Mouse (Mus musculus) stomach, postnatal 0 days (tissue): ENCODE measurements around the gene Mpnd.

Experiments
- CTCF ChIP-seq: IDR thresholded peaks from 2 replicates; pipeline ENCODE4 v1.5.1; 2016; ENCODE audit warnings: antibody characterized with exemption, low read depth, mild to moderate bottlenecking, moderate library complexity
- EP300 ChIP-seq: optimal IDR thresholded peaks from 2 replicates; pipeline ENCODE3; 2016; ENCODE audit warnings: antibody characterized with exemption

DNA sequence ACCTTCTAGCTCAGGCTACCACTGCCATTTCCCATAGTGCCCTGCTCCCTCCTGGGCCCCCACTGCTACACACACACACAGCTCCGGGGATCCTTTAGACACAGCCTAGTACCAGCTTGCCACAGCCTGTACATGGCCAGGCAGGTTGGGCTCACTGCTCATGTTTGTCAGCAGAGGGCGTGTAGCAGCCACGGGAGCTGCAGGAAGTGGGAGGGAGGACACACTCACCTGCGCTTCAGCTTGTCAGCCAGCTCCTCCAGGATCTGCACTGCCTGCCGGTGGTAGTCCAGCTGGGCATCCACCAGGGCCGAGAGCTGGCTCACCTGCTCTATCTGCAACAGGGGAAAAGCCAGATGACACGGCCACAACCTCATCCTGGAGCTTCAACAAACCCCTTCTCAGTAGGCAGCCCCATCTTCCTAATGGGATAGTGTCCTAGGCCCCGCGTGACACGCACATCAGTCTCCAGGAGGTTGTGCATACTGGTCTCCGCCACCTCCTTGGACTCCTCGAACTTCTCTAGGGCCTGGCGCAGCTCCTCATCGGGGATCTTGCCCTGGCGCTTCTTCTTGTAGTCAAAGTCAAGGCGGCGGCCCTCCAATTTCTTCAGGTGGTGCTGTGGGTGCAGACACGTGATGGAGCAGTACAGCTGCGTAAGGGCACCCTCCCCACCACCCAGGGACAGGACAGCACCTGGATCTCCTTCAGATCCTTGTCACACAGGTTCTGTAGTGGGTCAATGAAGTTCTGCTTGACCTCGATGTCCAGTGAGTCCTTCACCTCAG lies 13.0 kb downstream of the Mpnd start:
- TF ChIP-seq CTCF (peak; percentile 77), EP300 (no peak)
